Mouse (Mus musculus): Measurements from ENCODE around the gene Ttc7b. TPM values are rescaled to one million over a fixed set of nuclear protein-coding genes. Genes with fewer than 3 reads are reported as not detected.

Ttc7b gene
- total RNA-seq, 2 experiments from 2014 or later, result 2.1 to 6.5 TPM

DNA sequence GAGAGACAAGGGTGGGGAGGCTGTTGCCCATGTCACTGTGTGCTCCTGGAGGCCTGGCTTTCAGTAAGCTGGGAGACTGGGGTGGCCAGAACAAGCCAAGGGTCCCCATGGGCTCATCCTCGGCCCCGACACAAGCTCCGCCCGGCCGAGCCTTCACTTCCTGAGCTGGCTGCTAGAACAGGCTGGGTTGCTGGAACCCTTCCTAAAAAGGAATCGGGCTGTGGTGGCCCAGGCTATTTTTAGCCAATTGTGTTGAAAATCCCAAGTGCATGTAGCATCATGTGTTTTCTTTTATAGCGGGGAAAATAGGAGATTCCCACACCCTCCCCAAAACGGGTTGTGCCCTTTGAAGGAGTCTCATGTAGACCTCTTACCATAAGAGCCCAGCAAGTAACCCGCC is 226.7 kb downstream of the Ttc7b start:
- ATAC-seq (replicated peaks; ENCODE audit: low FRiP score, poor library complexity, severe bottlenecking), result no peak

DNA sequence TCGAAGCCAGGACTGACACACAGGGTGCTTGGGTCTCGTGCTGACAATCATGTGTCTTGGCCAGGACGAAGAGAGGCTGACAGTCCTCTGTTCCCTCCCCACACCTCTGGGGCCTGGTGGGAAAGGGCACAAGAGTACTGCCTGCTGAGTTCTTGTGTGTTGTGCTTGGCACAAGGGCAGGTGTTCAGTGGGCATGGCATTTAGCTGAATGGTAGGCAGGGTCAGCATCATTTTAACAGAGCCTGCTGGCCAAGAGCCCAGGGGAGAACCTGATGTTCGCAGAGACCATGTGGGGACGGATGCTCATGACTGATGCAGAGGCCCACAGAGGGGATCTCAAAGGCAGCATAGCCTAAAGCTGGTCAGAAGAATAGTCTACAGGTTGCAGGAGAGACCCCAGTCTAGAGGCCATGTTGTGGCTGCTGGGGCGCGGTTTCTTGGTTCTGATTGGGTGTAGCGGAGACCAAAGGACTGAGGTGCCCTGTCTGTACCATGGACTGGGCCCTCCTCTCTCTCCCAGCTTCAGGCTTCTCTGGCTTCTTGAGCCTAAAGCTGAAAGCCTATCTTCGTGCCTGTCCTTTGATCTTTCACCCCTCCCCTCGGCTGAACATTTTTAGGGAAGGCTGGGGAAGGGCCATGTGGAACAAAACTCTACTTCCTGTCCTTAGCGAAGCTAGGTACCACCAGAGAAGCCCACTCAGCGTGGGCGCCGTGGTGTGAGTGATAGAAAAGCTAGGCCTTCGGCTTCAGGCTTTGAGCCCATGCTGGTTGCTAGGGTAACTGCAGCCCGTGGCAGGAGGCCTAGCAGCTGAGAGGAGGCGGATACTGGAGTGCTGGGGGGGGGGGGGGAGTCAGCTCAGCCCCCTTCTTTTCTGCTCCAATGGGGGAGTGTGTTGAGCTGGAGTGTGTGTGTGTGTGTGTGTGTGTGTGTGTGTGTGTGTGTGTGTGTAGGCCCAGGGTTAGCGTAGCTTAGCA is 229.6 kb downstream of the Ttc7b start:
- ATAC-seq (replicated peaks; ENCODE audit: low FRiP score, poor library complexity, severe bottlenecking), result no peak

DNA sequence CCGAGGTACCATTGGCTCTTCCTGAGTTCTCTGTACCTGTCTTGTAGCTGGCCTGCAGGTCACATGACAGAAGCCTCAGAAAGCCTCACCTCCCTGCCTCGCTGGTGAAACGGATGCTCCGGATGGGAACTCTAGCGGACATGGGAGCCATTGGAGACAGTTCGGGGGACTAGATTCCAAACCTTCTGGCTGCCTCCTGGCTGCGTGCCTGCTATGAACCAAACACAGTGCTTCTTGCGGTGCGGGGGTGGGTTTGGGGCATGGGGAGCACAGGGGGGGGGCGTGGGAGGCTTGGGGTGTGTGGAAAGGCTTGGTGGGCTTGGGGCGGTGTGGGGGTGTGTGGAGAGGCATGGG is 230.5 kb downstream of the Ttc7b start:
- no peak for ATAC-seq (replicated peaks; ENCODE audit: low FRiP score, poor library complexity, severe bottlenecking)

DNA sequence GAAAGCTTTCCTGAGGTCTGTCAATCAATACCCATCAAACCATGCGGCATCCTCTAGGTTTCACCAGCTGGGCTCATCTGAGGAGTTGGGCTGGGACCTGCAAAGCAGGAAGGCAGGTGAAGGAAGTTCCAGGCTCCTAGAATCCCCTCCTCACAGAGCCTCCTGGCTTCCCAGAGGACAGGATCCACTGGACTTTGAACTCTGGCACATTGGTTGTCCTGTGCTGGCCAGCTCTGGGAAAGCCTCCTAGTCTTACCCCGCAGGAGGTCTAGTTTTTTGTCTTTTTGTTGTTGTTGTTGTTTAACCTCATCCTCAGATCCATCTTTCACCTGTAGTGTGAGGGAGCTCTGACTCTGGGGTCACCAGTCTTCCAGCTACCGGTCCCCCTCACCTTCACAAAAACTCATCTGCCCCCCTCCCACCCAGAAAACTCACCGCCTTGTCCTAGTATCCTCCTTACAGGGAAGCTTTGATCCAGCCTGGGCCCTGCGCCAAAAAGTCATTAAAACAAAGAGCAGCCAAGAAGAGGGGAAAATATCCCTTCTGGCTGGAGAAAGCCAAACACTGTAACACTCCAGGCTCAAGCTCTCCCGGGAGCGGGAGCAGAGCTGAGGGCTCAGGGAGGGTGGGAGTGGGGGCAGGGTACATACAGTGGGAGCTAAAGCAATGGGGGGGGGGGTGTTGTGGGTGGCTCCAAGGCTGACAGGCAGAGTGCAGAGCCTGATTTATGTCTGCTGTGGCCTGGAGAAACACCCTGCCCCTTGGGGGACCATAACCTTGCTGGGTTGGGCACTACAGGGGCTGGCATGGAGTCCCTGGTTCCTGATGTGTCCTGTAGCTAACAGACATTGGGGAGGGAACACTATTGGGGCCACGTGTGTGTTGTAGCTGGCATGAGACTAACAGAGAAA is 231.1 kb downstream of the Ttc7b start:
- ATAC-seq (replicated peaks; ENCODE audit: low FRiP score, poor library complexity, severe bottlenecking), result no peak

DNA sequence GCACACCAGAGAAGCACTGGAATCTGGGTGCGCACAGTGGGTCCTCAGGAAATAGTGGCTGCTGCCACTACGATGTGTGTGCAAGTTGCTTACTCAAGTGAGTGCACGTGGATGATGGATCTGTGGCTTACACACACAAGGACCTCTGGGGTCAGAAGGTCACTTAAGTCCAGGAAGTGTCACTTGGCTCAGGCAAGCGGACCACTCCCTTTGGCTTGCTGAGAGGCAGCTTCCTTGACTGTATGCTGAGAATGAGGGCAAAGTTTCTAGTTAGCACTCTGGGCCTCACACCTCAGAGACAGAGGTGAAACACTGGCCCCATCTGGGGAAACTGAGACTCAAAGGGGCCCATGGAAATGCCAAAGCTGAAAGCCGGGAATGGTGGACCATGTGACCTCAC is 232.6 kb downstream of the Ttc7b start:
- no peak for ATAC-seq (replicated peaks; ENCODE audit: low FRiP score, poor library complexity, severe bottlenecking)

DNA sequence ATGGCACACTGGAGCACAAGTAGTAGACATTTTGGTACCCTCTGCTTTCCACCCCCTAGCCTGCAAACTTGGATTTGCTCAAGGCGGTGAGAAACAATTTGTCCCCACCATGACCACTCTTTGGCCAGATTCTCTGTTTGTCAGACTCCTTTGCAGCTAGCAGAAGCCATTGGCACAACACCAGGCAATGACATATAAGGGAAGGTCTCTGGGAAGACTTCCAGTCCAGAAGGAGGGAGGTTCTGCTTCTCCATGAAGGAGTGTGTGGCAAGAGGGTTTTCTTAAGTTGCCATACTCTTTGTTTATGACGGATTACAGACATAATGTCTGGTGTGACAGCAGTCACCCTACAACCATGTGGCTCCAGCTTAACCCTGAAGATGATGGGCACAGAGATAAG is 233.1 kb downstream of the Ttc7b start:
- ATAC-seq (replicated peaks; ENCODE audit: low FRiP score, poor library complexity, severe bottlenecking), result no peak

DNA sequence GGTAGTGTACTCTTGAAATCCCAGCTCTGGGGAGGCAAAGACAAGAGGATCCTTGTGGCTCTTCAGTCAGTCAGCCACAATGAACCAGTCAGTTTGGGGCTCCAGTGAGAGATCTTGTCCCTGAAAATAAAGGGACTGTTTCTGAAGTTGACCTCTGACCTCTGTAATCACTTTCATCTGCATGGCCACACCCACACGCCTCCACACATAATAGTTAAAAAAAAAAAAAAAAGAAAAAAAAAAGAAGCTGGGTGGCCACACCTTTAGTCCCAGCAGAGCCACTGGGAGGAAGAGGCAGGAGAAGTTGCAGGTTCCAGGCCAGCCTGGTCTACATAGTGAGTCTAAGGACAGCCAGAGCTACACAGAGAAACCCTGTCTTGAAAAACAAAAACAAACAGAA is 237.3 kb downstream of the Ttc7b start:
- no peak for ATAC-seq (replicated peaks; ENCODE audit: low FRiP score, poor library complexity, severe bottlenecking)

DNA sequence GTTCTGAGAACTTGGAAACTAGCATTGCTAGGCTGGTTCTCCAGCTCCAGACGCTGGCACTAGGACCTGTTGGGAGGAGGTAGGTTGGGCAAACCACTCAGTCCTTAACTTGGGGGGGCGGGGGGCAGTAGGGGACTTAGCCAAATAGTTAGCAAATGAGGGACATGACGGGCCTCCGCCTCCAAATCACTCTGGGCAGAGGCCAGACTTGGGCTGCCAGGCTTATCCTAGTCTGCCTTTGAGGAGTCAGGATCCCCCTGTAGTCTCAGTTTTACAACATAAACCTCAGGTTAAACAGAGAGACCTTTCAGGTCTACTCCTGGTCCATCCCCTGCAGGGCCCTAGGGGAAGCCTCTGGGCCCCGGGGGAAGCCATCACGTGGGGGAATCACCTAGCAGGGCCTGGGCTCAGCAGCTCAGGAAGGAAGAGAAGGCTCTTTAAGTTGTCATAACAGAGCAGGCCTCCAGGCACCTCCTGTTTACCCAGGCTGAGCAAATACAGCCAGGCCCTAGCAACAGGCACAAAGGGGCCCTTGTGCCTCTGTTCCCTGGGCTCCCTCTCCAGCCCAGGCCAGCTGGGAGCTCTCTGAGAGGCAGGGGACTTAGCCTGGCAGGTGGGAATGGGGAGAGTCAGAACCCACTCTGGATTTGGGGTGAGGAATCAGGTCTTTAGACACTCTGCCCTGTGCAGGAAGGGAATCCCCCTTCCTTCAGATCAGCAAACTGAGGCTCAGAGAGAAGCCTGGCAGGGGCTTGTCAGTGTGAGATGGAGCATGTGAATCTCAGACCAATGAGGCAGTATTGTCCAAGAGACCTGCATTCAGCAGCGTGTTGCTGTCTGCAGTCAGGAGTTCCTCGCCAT is 238.4 kb downstream of the Ttc7b start:
- no peak for ATAC-seq (replicated peaks; ENCODE audit: low FRiP score, poor library complexity, severe bottlenecking)

DNA sequence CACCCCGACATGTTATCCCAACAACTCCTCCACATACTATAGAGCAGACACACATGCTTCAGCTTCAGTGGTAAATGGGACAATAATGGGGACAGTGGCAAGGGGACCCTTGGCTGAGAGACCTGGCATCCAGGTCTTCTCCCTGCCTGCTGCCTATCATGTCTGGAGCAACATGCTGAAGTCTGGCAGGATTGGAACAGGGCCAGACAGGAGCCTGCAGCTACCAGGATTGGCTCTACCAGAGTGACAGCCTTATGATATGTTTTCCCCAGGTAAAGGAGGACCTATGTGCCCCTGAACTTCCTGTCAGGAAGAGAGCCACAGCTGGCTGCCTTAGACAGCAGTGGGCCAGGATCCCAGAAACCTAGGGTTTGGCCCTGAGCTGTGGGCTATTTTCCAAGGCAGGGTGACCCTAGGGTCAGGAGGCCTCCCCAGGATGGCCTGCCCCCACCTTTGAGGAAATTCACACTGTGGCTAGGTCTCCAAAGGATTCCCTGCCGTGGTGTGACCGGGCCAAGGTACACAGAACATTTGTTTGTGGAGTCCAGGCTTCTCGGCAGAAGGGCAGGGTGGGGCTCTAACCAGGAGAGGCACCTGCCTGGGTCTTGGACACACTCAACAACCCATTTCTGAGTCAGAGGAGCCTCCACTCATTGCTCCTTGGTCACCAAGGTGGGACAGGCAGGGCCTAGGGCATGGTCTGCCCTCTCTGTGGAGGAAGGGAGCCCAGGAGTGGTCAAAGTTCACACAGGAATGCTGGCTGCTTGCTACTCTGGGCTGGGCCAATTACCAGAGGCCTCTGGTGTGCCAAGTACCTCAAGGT is 239.4 kb downstream of the Ttc7b start:
- no peak for ATAC-seq (replicated peaks; ENCODE audit: low FRiP score, poor library complexity, severe bottlenecking)

DNA sequence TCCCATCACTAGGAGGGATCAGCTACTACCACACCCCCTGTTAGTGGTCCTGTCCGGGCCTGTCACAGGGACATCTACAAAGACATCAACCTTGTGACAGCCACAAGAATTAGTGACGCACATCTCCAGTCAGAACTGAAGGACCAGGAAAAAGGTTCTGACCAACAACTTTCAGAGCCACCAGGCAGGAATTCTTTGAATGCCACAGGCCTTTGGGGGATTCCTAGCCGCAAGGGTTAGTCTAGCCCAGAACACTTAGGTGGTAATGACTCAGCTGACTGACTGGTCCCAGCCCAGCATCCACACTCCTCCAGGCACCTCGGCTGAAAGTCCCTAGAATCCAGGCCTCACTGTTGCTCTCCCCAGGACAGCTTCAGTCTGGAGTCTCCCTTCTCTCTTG is 240.7 kb downstream of the Ttc7b start:
- no peak for ATAC-seq (replicated peaks; ENCODE audit: low FRiP score, poor library complexity, severe bottlenecking)

DNA sequence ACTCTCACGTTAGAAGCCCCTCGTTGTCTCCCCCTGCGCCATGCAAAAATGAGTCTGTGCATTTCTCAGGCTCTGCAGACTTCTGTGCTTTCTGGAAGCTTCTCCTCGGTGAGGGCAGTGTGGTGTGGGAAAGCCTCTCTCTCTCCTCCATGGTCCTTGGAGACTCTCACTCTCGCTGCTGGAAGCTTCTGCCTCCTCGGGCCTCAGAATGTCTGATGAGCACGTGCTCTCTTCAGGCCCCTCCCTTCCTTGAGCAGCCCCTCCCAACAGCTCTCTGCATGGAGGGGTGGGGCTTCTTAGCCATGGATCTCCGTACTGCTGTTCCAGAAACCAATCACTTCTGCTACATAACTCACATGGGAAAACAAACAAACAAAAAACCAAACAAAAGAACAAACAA is 242.3 kb downstream of the Ttc7b start:
- ATAC-seq (replicated peaks; ENCODE audit: low FRiP score, poor library complexity, severe bottlenecking), result no peak

DNA sequence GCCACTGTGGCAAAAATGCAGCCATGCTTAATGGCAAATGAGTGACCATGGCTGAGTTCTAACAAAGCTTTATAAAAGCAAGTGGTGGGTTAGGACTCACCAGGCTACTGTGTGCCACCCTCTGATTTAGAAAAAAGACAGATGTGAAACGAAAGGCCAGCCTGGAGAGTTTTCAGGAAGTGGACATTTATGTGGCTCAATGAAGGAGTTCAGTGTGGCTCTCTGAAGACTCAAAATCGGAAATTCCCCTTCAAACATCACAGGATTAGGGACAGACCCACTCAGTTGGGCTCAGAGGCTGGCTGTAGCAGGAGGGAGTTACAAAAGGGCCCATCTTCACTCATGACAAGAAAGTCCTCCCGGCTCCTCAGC is 243.1 kb downstream of the Ttc7b start:
- ATAC-seq (replicated peaks; ENCODE audit: low FRiP score, poor library complexity, severe bottlenecking), result no peak

DNA sequence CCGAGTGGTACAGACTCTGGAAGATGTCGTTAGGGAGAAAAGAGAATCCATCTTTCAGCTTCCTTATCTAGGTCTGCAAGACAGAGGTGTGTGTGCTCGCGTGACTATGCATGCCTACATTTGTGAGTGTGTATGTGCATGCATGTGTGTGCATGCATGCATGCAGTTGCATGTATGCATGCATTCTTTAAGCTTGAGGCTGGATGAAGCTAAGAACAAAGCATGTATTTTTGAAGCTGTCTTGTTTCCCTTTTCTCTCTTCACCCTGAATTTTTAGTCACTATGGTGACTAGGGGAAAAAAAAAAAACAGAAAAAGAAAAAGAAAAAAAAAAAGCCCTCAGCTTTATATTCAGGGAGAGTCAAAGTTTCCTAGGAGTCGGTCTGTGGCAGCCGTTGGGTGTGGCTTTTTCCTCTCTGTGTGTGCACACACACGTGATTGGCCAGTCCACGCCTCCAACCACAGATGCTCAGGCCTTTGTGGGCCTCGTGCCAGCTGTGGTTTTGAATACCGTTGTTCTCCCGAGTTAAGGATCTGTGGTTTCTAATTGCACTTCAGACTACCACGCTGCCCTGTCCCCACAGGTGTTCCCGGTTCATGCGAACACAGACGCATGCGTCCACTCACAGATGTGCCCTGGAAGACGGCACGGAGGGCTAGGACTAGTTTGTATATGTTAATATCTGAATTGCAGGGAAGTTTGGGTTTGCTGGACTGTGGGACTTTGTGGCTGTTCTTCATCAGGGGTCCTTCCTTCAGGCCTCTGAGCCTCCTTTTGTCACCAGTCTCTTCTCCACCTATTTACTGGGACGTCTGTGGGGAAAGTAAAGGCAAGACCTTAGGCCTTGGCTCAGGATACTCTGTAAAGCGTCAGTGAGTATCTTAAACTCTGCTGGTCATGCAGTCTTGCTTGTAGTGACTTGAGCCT is 243.8 kb downstream of the Ttc7b start:
- ATAC-seq (replicated peaks; ENCODE audit: low FRiP score, poor library complexity, severe bottlenecking), result no peak

DNA sequence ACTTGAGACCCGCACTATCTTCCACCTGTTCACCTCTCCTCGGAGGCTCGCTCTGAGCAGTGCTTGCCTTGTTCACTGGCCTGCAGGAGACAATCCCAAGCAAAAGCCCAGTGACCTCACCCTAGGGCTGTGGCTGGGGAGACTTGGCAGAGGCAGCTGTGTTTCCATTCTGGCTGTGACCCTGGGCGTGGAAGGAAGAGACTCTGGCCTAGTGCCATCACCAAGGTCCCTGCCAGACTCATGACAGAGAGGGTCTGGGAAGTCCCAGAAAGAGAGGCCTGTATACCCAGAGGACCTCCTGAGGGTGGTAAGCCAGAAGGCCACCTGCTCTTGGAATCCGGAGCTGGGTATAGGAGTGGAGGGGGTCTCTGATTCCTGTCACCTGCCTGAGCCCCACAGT is 244.8 kb downstream of the Ttc7b start:
- ATAC-seq (replicated peaks; ENCODE audit: low FRiP score, poor library complexity, severe bottlenecking), result no peak

DNA sequence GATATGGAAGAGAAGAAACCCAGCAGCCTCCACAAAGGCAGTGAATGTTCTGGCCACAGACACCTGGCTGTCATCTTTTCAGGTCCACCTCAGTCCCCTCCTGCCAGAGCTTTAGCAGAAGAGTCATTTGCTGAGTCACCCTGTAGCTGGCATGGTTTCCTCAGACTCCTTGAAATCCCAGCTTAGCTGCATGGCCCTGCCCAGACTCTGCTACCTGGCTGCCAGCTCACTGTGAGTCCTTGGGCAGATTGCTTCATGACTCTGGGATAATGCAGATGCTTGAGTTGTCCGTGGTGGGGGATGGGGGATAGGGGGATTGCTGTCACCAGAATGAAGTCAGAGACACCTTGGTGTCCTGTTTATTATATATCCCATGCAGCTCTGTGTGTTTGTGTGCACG is 247.6 kb downstream of the Ttc7b start:
- no peak for ATAC-seq (replicated peaks; ENCODE audit: low FRiP score, poor library complexity, severe bottlenecking)

DNA sequence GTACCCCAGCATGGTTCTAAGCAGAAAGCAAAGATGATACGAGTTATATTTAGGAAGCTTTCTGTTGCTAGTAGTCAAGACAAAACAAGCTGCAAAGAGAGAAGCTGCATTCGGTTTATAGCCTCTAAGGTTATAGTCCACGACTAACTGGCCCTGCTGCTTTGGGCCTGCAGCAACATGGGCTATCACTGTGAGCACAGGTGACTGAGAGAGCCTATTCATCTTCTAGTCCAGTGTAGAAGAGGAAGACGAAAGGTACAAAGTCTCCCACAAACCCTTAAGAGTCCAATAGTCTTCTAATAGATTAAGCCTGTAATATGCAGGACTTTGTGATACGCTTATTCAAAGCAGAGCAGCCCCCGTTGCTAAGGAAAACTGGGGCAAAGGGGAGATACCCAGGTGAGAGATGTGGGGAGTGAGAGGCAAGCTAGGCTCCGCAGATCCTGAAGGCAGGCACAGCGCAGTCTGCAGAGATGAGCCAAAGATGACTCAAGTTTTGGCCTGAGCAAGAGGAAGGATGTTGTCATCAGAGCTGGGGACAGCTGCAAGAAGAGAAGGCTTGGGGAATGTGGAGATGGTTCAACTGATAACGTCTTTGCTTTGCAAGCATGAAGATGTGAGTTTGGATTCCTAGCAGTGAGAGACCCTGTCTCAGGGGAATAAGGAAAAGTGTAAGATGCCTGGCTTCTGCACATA is 250.5 kb downstream of the Ttc7b start:
- ATAC-seq (replicated peaks; ENCODE audit: low FRiP score, poor library complexity, severe bottlenecking), result no peak

DNA sequence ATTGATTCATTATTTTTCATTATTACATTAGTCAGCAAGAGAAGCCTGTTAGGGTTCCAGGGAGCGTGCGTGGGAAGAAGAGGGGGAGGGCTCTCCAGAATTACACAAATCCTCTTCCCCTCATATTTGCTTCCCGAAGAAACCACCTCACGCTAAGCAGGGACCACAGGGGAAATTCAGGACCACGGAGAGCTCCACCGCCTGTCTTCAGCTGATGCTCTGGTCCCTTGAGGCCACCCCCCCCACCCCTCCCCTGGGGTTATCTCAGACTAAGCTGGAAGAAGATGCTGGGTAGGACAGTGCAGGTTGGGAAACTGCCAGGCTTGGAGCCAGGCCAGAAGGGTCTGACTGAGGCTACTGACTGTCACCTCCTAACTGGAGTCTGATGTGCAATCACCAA is 252.6 kb downstream of the Ttc7b start:
- ATAC-seq (replicated peaks; ENCODE audit: low FRiP score, poor library complexity, severe bottlenecking), result no peak
